Mouse (Mus musculus): ENCODE measurements at regions not wholly inside any gene's neighbourhood (a gene's known extent, or its start where the extent isn't known, plus 50 kb on each side); places are given as distances from the start of the nearest gene placed in this dataset.

DNA sequence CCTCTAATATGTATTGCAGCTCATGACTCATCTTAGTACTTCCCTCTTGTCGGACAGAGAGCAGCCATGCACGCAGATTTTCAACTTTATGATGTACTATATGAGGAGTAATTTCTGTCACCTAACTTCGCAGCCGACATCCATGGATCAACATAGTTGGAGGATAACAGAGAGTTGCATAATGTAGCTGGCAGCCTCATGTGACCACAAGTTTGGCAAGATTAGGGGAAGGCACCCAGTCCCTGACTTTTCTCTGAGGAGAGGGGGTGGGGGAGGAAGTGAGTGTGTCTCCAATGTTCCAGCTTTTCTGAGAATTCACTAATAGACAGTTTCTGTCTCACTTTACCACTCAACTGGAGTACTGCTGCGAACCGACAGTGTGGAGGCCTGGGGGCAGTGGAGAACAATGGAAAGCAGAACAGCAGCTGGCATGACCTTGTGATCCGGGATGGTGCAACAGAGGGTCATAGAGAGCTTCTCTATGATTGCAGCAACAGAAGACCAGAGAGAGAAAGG lies 424.0 kb downstream of the Ptprc start:
- DNase-seq (ENCODE audit: low read depth, low spot score): no peak
- Histone ChIP-seq H3K9ac (ENCODE audit: control insufficient read depth, low read depth, low read length, poor library complexity, severe bottlenecking) (no peak overlapping the region), H3K79me2 (ENCODE audit: control insufficient read depth, insufficient read depth, low read length, poor library complexity) (no peaks in the 10 kb centered on the region), H3K9me3 (replicated peaks; ENCODE audit: insufficient read depth, low read length) (no peaks in the 10 kb centered on the region), H3K27me3 (ENCODE audit: control insufficient read depth in 1 of 2, insufficient read depth in 2 of 2, low read length in 2 of 2) (no peaks in the 10 kb centered on the region), H3K36me3 (ENCODE audit: control insufficient read depth in 1 of 2, insufficient read depth in 2 of 2, low read length in 2 of 2) (no peaks in the 10 kb centered on the region), H3K4me3 (ENCODE audit: control insufficient read depth in 1 of 2, insufficient read depth in 1 of 2, low read depth in 2 of 2, low read length in 2 of 2) (no peak overlapping the region), H3K27ac (ENCODE audit: control insufficient read depth, low read depth, low read length) (no peak overlapping the region), H3K4me1 (ENCODE audit: control insufficient read depth in 1 of 2, insufficient read depth in 2 of 2, low read length in 2 of 2) (no peaks in the 10 kb centered on the region)
- TF ChIP-seq SMC3 (IDR thresholded peaks at IDR 0.05; ENCODE audit: low read depth, low read length): no peak
- no peak for TF ChIP-seq RAD21 (IDR thresholded peaks at IDR 0.05; ENCODE audit: low read depth, low read length)
- no peak for TF ChIP-seq CHD1 (IDR thresholded peaks at IDR 0.05; ENCODE audit: low read depth, low read length)
- TF ChIP-seq ZKSCAN1 (IDR thresholded peaks at IDR 0.05; ENCODE audit: low read depth, low read length): no peak
- no peak for TF ChIP-seq ZMIZ1 (IDR thresholded peaks at IDR 0.05; ENCODE audit: low read depth, low read length)
- no peak for TF ChIP-seq USF2 (IDR thresholded peaks at IDR 0.05; ENCODE audit: borderline replicate concordance in 1 of 2, insufficient read depth in 1 of 2, low read depth in 1 of 2, low read length in 2 of 2)
- TF ChIP-seq ZC3H11A (IDR thresholded peaks at IDR 0.05; ENCODE audit: low read depth, low read length): no peak
- no peak for TF ChIP-seq CTCF (IDR thresholded peaks at IDR 0.05 in 2 of 3, conservative IDR thresholded peaks at IDR 0.05 in 1 of 3; ENCODE audit: control insufficient read depth in 1 of 3, insufficient read depth in 1 of 3, low read depth in 2 of 3, low read length in 3 of 3, poor library complexity in 1 of 3, severe bottlenecking in 1 of 3)
- TF ChIP-seq NELFE (IDR thresholded peaks at IDR 0.05; ENCODE audit: low read depth, low read length): no peak
- no peak for TF ChIP-seq MYC (IDR thresholded peaks at IDR 0.05; ENCODE audit: low read depth, low read length)
- no peak for TF ChIP-seq GABPA (IDR thresholded peaks at IDR 0.05; ENCODE audit: low read depth, low read length)
- no peak for TF ChIP-seq ELF1 (IDR thresholded peaks at IDR 0.05; ENCODE audit: low read depth, low read length)

- no peaks in the 10 kb centered on the region for H3K79me2 ChIP-seq (ENCODE audit: control insufficient read depth, insufficient read depth, low read length, poor library complexity)
- no peak for DNase-seq (ENCODE audit: low read depth, low spot score)
- H3K27ac ChIP-seq (ENCODE audit: control insufficient read depth, low read depth, low read length): no peak overlapping the region
- no peak overlapping the region for H3K4me3 ChIP-seq (ENCODE audit: control insufficient read depth in 1 of 2, insufficient read depth in 1 of 2, low read depth in 2 of 2, low read length in 2 of 2)
- TF ChIP-seq POLR2A (IDR thresholded peaks at IDR 0.05; ENCODE audit: control insufficient read depth in 1 of 2, insufficient read depth in 1 of 2, low read depth in 1 of 2, low read length in 2 of 2, poor library complexity in 1 of 2) (no peak), ZKSCAN1 (IDR thresholded peaks at IDR 0.05; ENCODE audit: low read depth, low read length) (no peak), JUND (IDR thresholded peaks at IDR 0.05; ENCODE audit: low read depth, low read length) (no peak), TCF12 (IDR thresholded peaks at IDR 0.05; ENCODE audit: low read depth, low read length) (no peak)
- no peaks in the 10 kb centered on the region for H3K4me1 ChIP-seq (ENCODE audit: control insufficient read depth in 1 of 2, insufficient read depth in 2 of 2, low read length in 2 of 2)
- no peak overlapping the region for H3K9ac ChIP-seq (ENCODE audit: control insufficient read depth, low read depth, low read length, poor library complexity, severe bottlenecking)
- no peaks in the 10 kb centered on the region for H3K36me3 ChIP-seq (ENCODE audit: control insufficient read depth in 1 of 2, insufficient read depth in 2 of 2, low read length in 2 of 2)
- no peaks in the 10 kb centered on the region for H3K9me3 ChIP-seq (replicated peaks; ENCODE audit: insufficient read depth, low read length)
- H3K27me3 ChIP-seq (ENCODE audit: control insufficient read depth in 1 of 2, insufficient read depth in 2 of 2, low read length in 2 of 2): no peaks in the 10 kb centered on the region
Measured at GRCm38 (mm10) chr1:137750894-137751293, 424.6 kb downstream of the Ptprc start.

GRCm38 (mm10) chr1:137746129-137746528 lies 429.4 kb downstream of the Ptprc start:
- H3K79me2 ChIP-seq (ENCODE audit: control insufficient read depth, insufficient read depth, low read length, poor library complexity): no peaks in the 10 kb centered on the region
- DNase-seq (ENCODE audit: low read depth, low spot score): no peak
- no peaks in the 10 kb centered on the region for H3K4me1 ChIP-seq (ENCODE audit: control insufficient read depth in 1 of 2, insufficient read depth in 2 of 2, low read length in 2 of 2)
- no peaks in the 10 kb centered on the region for H3K9me3 ChIP-seq (replicated peaks; ENCODE audit: insufficient read depth, low read length)
- no peak overlapping the region for H3K27ac ChIP-seq (ENCODE audit: control insufficient read depth, low read depth, low read length)
- no peak overlapping the region for H3K4me3 ChIP-seq (ENCODE audit: control insufficient read depth in 1 of 2, insufficient read depth in 1 of 2, low read depth in 2 of 2, low read length in 2 of 2)
- no peaks in the 10 kb centered on the region for H3K36me3 ChIP-seq (ENCODE audit: control insufficient read depth in 1 of 2, insufficient read depth in 2 of 2, low read length in 2 of 2)
- no peaks in the 10 kb centered on the region for H3K27me3 ChIP-seq (ENCODE audit: control insufficient read depth in 1 of 2, insufficient read depth in 2 of 2, low read length in 2 of 2)
- TF ChIP-seq GABPA (IDR thresholded peaks at IDR 0.05; ENCODE audit: low read depth, low read length): no peak
- TF ChIP-seq MAX (IDR thresholded peaks at IDR 0.05; ENCODE audit: low read length): no peak
- no peak overlapping the region for H3K9ac ChIP-seq (ENCODE audit: control insufficient read depth, low read depth, low read length, poor library complexity, severe bottlenecking)

Data from MEL (cell line).